Mouse (Mus musculus): ENCODE measurements at regions not wholly inside any gene's neighbourhood (a gene's known extent, or its start where the extent isn't known, plus 50 kb on each side); places are given as distances from the start of the nearest gene placed in this dataset.

DNA sequence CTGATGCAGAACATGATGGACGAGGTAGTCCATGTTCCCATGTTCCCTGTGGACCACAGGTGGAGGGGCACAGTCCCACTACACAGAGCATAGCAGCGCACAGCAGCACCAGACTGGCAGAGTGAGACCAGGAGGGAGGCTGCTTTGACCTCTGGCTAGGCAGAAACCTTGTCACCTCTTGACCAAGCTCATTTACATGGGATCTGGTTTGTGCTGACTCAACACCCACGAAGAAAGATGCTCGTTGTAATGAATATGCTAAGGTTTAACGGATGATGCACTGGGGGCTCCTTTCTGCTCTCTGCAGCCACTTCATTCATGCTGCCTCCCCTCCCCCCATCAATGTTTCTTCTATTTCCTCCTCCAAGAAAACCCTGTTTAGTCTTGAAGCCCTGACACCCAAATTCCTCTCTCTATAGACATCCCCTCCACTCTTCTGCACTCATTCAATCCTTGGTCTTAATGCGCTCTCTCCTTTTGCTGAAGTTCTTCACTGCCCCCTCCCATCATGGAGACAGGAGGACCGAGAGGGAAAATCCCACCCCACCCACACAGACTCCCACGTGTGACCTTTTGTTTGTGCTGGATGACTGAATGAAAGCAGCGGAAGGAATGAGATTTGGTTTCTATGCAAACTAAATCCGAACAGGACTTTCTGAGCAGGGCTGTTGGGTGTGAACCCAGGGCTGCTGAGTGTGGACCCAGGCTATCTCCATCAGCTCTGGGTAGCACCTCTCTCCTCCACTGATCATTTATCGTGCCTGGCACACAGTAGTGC lies 156.6 kb upstream of the Spdye4c start:
- no peak for DNase-seq (ENCODE audit: low spot score)

GRCm38 (mm10) chr2:128436378-128436777 lies 154.6 kb upstream of the Spdye4c start:
- no peak for DNase-seq (ENCODE audit: low spot score)

DNA sequence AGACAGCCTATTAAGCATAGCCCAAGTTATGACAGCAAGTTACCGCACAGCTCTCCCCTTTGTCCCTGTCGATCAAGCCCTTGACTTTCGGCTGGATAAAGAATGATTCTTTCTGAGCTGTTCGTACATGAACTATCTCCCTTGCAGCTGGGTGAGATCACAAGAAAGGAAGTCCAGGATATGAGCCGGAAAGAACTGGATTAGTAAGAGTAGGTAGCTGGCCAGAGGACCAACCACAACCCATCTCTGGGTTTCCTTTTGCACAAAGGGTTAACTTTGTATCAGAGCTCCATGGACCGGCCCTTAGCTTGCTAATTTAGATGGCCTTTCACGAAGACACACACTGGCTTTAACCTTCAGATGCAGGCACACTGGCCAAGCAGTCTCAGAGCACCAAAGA lies 153.3 kb upstream of the Spdye4c start:
- no peak for DNase-seq (ENCODE audit: low spot score)

DNA sequence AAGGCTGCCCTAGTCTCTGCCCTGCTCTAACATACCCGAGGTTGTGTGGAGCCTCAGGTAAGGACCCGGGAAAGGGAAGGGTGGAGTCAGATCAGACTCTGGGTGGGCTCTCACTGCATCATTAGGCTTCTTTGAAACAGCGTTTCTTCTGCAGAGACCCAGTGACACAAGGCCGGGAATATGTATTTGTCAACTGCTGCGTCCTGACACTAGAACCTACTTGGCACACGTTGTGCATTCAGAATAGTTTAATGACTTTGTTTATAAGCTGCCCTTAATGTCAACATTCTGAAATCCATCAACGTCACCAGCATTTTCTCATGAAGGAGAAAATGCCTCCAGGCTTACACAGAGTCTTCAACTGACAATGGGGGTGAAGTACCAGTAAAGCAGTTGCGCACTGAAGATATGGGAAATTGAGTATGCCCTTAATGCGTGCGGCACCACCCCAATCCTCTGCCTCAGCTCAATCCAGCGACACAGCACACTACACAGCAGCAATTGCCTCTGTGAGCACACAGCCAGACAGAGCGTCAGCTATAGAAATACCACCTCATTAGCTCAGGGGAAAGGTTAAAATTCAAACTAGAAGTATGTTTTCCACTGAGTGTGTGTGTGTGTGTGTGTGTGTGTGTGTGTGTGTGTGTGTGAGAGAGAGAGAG lies 152.7 kb upstream of the Spdye4c start:
- DNase-seq (ENCODE audit: low spot score) = no peak

- no peak for DNase-seq (ENCODE audit: low spot score)
These were observed 152.1 kb upstream of the Spdye4c start for GRCm38 (mm10) chr2:128438897-128439296.

DNA sequence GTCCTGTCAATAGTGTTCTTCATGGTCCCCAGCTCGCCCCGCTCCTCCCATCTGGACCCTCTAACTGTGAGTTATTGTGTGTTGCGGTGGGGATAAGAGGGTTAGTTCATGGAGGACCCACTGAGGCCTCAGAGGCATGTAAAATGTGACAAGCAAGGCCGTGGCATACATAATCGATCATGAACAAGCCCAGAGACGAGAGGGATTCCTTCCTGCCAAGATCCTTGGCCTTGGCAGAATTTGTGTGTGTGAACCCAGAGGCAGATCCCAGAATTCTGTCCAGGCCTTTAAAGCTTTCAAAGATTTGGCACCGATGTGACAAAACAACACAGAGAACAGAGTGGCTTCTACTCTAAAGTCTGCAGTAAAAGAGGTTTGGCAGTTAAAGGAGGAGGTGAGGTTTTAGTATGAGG lies 146.4 kb upstream of the Spdye4c start:
- no peak for DNase-seq (ENCODE audit: low spot score)

GRCm38 (mm10) chr2:128445443-128445842 lies 145.6 kb upstream of the Spdye4c start:
- DNase-seq (ENCODE audit: low spot score) = no peak

- no peak for DNase-seq (ENCODE audit: low spot score)
These were observed 141.7 kb upstream of the Spdye4c start for GRCm38 (mm10) chr2:128449294-128449693.

- DNase-seq (ENCODE audit: low spot score) = no peak
These were observed 141.0 kb upstream of the Spdye4c start for GRCm38 (mm10) chr2:128450045-128450444.

DNA sequence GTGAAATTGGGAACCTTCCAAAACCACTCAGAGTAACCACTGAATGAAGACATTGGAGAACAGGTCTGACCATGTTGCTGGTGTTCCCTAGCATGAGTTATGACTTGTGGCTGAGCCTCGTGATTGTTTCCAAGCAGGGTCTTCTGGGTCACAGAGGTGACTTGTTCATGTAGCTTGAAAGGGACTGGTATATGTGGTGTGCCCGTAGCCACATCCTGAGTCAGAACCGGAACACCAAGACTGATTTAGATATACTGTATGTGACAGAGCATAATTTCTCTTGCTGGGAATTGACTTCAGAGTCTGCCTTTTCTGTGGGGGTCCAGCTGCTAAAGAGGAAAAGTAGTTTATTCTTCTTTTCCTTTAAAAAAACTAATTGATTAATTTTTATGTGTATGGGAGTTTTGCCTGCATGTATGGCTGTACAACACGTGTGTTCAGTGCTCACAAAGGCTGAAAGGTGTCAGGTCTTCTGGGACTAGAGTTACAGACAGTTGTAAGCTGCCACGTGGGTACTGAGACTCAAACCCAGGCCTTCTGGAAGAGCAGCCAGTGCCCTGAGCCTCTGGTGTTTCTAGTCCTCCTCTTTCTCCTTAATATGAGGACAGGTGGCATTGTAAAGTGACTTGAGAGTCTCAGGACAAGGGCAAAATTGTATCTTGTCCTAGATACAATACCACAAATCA lies 139.3 kb upstream of the Spdye4c start:
- DNase-seq (ENCODE audit: low spot score) = no peak

- DNase-seq (ENCODE audit: low spot score) = no peak
These were observed 138.4 kb upstream of the Spdye4c start for GRCm38 (mm10) chr2:128452582-128452981.

DNA sequence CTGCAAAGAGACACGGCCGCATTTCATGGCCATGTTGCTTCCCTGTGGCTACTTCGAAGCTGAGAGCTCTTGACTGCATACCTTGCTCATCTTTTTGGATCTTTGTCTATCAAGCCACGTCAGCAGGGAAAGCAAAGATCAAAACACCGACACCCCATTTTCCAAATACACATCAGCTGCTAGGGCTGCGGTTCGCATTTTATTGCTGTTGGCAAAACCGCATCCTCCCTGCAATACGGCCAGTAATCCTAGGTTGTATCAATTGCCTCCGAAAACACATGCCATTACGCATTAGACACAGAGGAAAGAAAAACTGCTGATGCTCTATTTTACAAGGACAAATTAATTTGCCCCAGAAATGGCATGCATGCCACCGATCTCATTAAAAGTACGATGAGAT lies 136.5 kb upstream of the Spdye4c start:
- no peak for DNase-seq (ENCODE audit: low spot score)

DNA sequence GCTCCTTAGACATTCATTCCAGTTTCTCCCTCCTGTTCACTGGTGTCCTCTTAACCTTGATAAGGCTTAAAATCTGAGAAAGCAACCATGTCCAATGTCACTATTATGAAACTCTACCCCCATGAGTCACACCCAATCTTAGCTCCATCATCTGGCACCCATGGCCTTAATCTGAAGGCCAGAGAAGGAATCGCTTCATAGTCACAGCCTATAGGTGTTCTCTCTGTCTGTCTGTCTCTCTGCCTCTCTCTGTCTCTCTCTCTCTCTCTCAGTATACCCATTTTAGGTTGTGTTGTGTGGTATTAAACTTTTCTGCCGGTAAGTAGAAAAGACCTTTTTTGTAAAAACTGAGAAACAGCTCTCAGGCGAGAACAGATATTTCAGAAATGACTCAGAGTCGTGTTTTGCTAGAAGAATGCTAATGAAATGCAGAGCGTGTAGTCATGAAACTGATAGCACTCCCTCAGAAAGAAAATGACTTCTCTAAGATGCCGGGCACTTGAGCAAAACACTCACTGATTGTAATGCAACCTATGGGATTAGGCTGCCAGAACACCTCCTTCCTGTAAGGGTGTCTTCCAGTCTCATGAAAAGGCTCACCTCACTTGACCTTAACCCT lies 133.3 kb upstream of the Spdye4c start:
- no peak for DNase-seq (ENCODE audit: low spot score)

GRCm38 (mm10) chr2:128465214-128465984 lies 125.6 kb upstream of the Spdye4c start:
- DNase-seq (ENCODE audit: low spot score) = no peak

DNA sequence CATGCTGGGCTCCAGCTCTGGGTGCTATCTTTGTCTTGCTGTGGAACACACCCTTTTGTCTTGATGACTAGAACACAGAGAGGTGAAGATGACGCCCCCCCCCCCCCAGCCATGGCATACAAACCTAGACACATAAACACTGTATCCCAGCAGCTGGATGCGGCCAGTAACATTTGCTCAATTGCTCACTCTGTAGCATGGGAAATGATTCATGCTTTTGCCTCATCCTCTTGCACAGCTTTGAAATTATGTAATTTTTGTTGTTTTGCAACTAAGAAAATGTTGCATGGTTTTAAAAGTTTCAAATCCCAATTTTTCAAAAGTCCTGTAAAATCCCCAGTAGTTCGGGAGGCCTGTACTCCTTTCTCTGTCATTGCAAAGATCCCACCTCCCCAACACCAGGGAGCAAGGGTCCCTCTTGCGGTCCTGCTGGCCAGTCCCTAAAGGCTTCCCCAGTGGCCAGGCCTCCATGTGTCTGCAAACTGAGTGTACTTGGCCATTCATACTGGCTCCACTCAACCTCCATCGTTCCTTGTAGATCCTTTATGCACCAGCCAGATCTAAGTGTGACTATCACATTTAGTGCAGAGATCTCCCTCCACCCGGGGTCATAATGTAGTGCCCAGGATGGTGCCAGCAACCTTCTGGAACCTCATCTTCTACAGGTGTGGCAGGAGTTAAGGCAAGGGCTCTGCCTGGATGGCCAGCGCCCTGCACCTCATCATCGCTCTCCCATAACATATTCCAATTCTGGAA lies 123.3 kb upstream of the Spdye4c start:
- DNase-seq (ENCODE audit: low spot score) = no peak

DNA sequence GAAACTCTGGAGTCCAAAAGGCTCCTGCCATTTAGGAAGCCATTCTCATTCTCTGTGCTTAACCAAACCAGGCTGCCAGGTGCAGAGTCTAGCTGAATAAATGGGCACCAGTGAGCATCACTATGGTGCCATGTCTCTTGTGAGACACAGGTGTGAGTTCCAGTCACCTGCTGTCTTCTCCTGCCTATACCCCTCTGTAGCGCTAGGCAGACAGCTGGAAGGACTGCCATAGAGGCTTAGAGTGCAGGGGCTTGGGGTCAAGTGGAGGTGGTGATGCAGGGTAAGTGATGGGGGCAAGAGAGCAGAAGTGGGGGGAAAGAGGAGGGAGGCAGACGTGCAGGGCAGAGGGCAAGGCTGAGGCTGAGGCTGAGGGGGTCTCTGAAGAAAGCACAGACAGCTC lies 122.7 kb upstream of the Spdye4c start:
- no peak for DNase-seq (ENCODE audit: low spot score)

- DNase-seq (ENCODE audit: low spot score) = no peak
These were observed 120.7 kb upstream of the Spdye4c start for GRCm38 (mm10) chr2:128470351-128470750.

DNA sequence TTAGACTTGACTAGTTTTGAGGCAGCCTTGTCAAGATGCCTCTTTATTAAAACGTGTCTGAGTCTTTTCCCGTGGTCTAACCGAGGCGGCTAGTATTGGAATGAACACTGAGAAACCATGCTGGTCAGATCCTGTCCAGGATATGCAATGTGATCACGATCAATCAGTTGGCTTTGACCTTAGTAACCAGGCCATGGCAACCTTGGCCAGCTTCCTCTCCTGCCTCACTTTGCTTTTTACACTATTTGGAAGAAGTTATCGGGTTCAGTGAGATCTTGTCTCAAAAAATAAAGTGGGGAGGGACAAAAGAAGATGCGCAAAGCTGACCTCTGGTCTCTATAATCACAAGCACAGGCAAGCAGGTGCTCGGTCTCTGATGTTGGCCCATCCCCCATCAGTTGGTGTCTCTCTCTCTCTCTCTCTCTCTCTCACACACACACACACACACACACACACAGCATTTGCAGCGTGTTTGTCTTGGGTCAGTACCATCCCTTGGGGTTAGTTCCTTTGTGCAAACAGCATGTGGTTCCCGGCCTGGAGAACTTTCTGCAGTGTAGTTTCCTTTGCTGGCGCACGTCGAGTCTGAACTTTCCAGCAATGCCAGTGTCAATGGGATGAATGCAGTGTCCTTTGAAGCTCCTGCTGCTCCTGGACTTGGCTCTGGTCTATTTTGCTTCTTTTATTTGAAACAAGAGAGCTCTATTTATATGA lies 117.6 kb upstream of the Spdye4c start:
- DNase-seq (ENCODE audit: low spot score) = no peak

DNA sequence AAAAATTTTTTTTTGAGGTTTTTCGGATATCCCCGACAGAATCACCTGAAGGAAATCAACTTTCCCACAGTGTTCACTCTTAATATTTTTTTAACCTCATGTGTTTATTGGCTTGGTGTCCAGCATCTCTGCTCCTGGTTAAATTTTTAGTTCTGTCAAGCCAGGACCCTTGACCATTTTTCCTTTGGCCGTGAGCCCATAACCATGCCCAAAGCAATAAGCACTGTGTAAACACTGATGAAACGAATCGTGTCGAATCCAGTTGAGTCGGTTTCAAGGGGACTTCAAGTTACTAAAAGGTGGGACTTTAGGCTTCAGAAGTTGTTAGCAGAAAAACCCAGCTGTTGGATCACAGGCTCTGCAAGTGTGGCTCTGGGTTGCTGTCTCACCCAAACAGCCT lies 117.0 kb upstream of the Spdye4c start:
- DNase-seq (ENCODE audit: low spot score) = no peak

- DNase-seq (ENCODE audit: low spot score) = no peak
These were observed 113.8 kb upstream of the Spdye4c start for GRCm38 (mm10) chr2:128477242-128477641.
